Mouse (Mus musculus) heart, postnatal 0 days (tissue): ENCODE measurements around the gene Rab35.

Experiments
- CTCF ChIP-seq: IDR thresholded peaks from 2 replicates; pipeline ENCODE4 v1.5.1; 2016; ENCODE audit warnings: antibody characterized with exemption, control low read depth, low read depth
- EP300 ChIP-seq: IDR thresholded peaks from 2 replicates; pipeline ENCODE4 v1.6.1; 2016; ENCODE audit warnings: antibody characterized with exemption, low read depth

DNA sequence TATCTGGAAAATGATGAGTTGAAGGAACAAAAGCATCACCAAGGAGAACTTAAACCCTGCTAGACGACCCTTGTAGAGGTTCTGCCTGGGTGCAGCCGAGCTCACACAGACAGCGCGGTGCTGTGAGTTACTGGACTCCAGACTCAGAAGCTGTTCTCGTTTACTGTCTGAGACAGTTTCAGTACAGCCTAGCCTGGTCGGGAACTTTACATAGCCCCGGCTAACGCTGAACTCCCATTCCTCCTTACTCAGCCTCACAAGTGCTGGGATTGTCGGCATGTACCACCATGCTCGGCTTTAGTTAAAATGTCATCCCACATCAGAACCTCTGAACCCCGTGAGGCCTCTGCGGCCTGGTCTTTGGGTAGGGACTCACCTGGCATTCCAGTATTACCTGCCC lies 37.3 kb downstream of the Rab35 start:
- TF ChIP-seq EP300 (no peak), CTCF (no peak)
